Comparison of ENCODE assay signal across 19 mouse cellular contexts in the genomic region with DNA sequence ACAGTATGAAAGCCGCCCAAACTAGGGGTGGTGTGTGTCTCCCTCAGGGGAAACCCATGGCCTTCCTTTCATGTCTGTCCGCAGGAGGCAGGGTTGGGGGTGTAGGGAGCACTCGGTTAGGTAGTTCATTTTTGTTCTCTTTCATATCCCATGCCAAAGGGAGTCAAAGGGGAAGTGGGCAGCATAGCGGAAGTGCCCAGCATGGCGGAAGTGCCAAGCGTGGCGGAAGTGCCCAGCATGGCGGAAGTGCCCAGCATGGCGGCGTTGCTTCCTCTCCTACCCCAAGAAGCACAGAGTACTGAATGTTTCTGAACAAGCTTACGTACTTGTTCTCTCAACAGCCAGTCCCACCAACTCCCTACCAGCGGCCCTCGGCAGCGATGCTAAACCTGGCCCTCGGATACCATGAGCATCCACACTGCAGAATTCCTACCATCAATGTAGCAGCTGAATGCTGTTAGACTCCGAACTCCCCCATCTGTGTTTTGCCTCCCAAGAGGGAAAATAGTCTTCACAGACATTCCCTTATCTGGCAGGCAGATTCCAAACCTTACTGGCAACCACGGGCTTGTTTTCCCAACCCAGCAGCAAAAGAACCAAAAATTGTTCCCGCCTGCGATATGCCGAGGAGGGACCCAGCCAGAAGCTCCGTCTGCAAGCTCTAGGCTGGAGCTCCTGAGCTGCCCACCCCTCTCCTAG.
DNase-seq lines count a peak whose midpoint lies in the region; ATAC-seq and TF ChIP-seq lines count a peak whose summit lies in the region.
"Had no signal": no experiment of that assay in that cellular context is flagged by ENCODE, and none has a peak within 500 bp of the region (broad histone marks: within the 10 kb centered on the region; RNA-seq: fewer than 3 reads in every experiment).

No protein-coding gene starts in this region.

- H3K27me3 ChIP-seq in intestine, postnatal 0 days (replicated peaks; ENCODE audit: control insufficient read depth, insufficient read depth, low read length): no peaks in the 10 kb centered on the region
- H3K27me3 ChIP-seq: heart, embryonic 13.5 days; limb, embryonic 12.5 days; liver, embryonic 15.5 days; neural tube, embryonic 13.5 days had no signal

- WGBS in intestine, postnatal 0 days: 92% methylated on average over 21 of the region's 21 CpGs

- H3K36me3 ChIP-seq in intestine, postnatal 0 days (ENCODE audit: control insufficient read depth, insufficient read depth): no peaks in the 10 kb centered on the region
- H3K36me3 ChIP-seq: heart, embryonic 13.5 days; limb, embryonic 12.5 days; liver, embryonic 15.5 days; neural tube, embryonic 13.5 days had no signal

- DNase-seq in layer of hippocampus, adult 11-12 months (ENCODE audit: low spot score): peak; percentile 29
- DNase-seq in layer of hippocampus, postnatal 25 days (ENCODE audit: extremely low spot score in 1 of 2, low spot score in 1 of 2): no peak
- peak; percentile 21 for DNase-seq in ovary, postnatal 36 days (ENCODE audit: low spot score)
- no peak for DNase-seq in ovary, postnatal 10 days (ENCODE audit: low spot score)
- peak; percentile 70 for DNase-seq in brain, embryonic 14.5 days (ENCODE audit: low read depth)
- DNase-seq in layer of hippocampus, postnatal 14 days (ENCODE audit: low spot score in 2 of 2): peak; percentile 24 to 31
- DNase-seq in adrenal gland, adult (ENCODE audit: inconsistent age in 2 of 2, low spot score in 1 of 2): no peak
- DNase-seq: cerebellum, postnatal 14 days; gastrocnemius, postnatal 25 days; kidney, postnatal 4 days; right cerebral cortex, postnatal 14 days; thymus, postnatal 4 days had no signal

- no peak for TF ChIP-seq CTCF in brain, embryonic 14.5 days (IDR thresholded peaks at IDR 0.05; ENCODE audit: borderline replicate concordance, extremely low read depth, insufficient read depth, insufficient read length)
- no peak for TF ChIP-seq CTCF in intestine, postnatal 0 days (IDR thresholded peaks at IDR 0.05; ENCODE audit: low read depth)

- no peaks in the 10 kb centered on the region for H3K4me1 ChIP-seq in intestine, postnatal 0 days (replicated peaks; ENCODE audit: control insufficient read depth, insufficient read depth, low read length)
- H3K4me1 ChIP-seq: limb, embryonic 12.5 days; liver, embryonic 15.5 days had no signal

- ATAC-seq in intestine, postnatal 0 days: no peak
- ATAC-seq: intestine, embryonic 16.5 days had no signal

- H3K4me3 ChIP-seq in intestine, postnatal 0 days (ENCODE audit: low read depth, low read length): no peak overlapping the region
- H3K4me3 ChIP-seq: erythroblast, embryonic 14.5 days; heart, embryonic 13.5 days; limb, embryonic 12.5 days; liver, embryonic 15.5 days; neural tube, embryonic 13.5 days had no signal

- no peak overlapping the region for H3K9ac ChIP-seq in intestine, postnatal 0 days (ENCODE audit: low read depth, low read length)
- H3K9ac ChIP-seq: heart, embryonic 13.5 days; limb, embryonic 12.5 days; liver, embryonic 15.5 days; neural tube, embryonic 13.5 days had no signal

- H3K4me2 ChIP-seq in intestine, postnatal 0 days (replicated peaks; ENCODE audit: low read depth): no peak overlapping the region
- H3K4me2 ChIP-seq: heart, embryonic 13.5 days; limb, embryonic 12.5 days; liver, embryonic 15.5 days; neural tube, embryonic 13.5 days had no signal

- TF ChIP-seq POLR2A in brain, embryonic 14.5 days (IDR thresholded peaks at IDR 0.05; ENCODE audit: borderline replicate concordance, extremely low read depth, insufficient read depth, insufficient read length, poor library complexity, severe bottlenecking): no peak

- H3K27ac ChIP-seq in intestine, postnatal 0 days (ENCODE audit: low read depth, low read length): no peak overlapping the region
- H3K27ac ChIP-seq: heart, embryonic 13.5 days; limb, embryonic 12.5 days; liver, embryonic 15.5 days; neural tube, embryonic 13.5 days had no signal

- H3K9me3 ChIP-seq in intestine, postnatal 0 days (ENCODE audit: control insufficient read depth): no peaks in the 10 kb centered on the region
- H3K9me3 ChIP-seq: heart, embryonic 13.5 days; limb, embryonic 12.5 days; neural tube, embryonic 13.5 days had no signal

Comparison
In these comparisons a context has a peak if more than half of its experiments do, and no peak if none do; other contexts are left out.
1. DNase-seq: peak in layer of hippocampus, adult 11-12 months (single experiment), ovary, postnatal 36 days (single experiment), brain, embryonic 14.5 days (single experiment) and layer of hippocampus, postnatal 14 days (2 of 2); none in layer of hippocampus, postnatal 25 days (0 of 2), ovary, postnatal 10 days (single experiment) and adrenal gland, adult (0 of 2).